Mouse (Mus musculus): Measurements from ENCODE around the gene Trpm3. TPM values are rescaled to one million over a fixed set of nuclear protein-coding genes. Genes with fewer than 3 reads are reported as not detected.

The Trpm3 gene
- polyA plus RNA-seq, 1 experiment from 2014 or later = 3.9 TPM

GRCm38 (mm10) chr19:22803396-22803795 lies 664.5 kb downstream of the Trpm3 start:
- H3K27me3 ChIP-seq (ENCODE audit: control insufficient read depth, insufficient read depth, low read length) = no peaks in the 10 kb centered on the region
- H3K36me3 ChIP-seq (ENCODE audit: control insufficient read depth, insufficient read depth, low read length) = no peaks in the 10 kb centered on the region
- H3K4me1 ChIP-seq (ENCODE audit: control insufficient read depth, insufficient read depth, low read length) = no peaks in the 10 kb centered on the region
- H3K27ac ChIP-seq (ENCODE audit: low read depth, low read length) = no peak overlapping the region
- H3K4me3 ChIP-seq (ENCODE audit: low read length) = no peak overlapping the region
- H3K9ac ChIP-seq (ENCODE audit: low read depth, low read length) = no peak overlapping the region
- no peak overlapping the region for H3K4me2 ChIP-seq (replicated peaks; ENCODE audit: low read depth, low read length)
- H3K9me3 ChIP-seq (ENCODE audit: control insufficient read depth, low read length) = no peaks in the 10 kb centered on the region
- ATAC-seq (ENCODE audit: low FRiP score, low TSS enrichment) = no peak

- Histone ChIP-seq H3K36me3 (ENCODE audit: control insufficient read depth, insufficient read depth, low read length) (no peaks in the 10 kb centered on the region), H3K27me3 (ENCODE audit: control insufficient read depth, insufficient read depth, low read length) (no peaks in the 10 kb centered on the region), H3K9ac (ENCODE audit: low read depth, low read length) (no peak overlapping the region), H3K27ac (ENCODE audit: low read depth, low read length) (no peak overlapping the region), H3K4me3 (ENCODE audit: low read length) (no peak overlapping the region), H3K4me1 (ENCODE audit: control insufficient read depth, insufficient read depth, low read length) (no peaks in the 10 kb centered on the region), H3K4me2 (replicated peaks; ENCODE audit: low read depth, low read length) (no peak overlapping the region), H3K9me3 (ENCODE audit: control insufficient read depth, low read length) (no peaks in the 10 kb centered on the region)
- no peak for ATAC-seq (ENCODE audit: low FRiP score, low TSS enrichment)
- WGBS = 85% methylated on average over 2 of the region's 2 CpGs
These were observed 665.5 kb downstream of the Trpm3 start for GRCm38 (mm10) chr19:22804311-22804710.

GRCm38 (mm10) chr19:22810247-22810646 lies 671.4 kb downstream of the Trpm3 start:
- Histone ChIP-seq H3K4me3 (ENCODE audit: low read length) (no peak overlapping the region), H3K36me3 (ENCODE audit: control insufficient read depth, insufficient read depth, low read length) (no peaks in the 10 kb centered on the region), H3K27me3 (ENCODE audit: control insufficient read depth, insufficient read depth, low read length) (no peaks in the 10 kb centered on the region), H3K4me1 (ENCODE audit: control insufficient read depth, insufficient read depth, low read length) (no peaks in the 10 kb centered on the region), H3K4me2 (replicated peaks; ENCODE audit: low read depth, low read length) (no peak overlapping the region), H3K9me3 (ENCODE audit: control insufficient read depth, low read length) (no peaks in the 10 kb centered on the region), H3K27ac (ENCODE audit: low read depth, low read length) (no peak overlapping the region), H3K9ac (ENCODE audit: low read depth, low read length) (no peak overlapping the region)
- no peak for ATAC-seq (ENCODE audit: low FRiP score, low TSS enrichment)
- WGBS = 86% methylated on average over 3 of the region's 3 CpGs

- H3K36me3 ChIP-seq (ENCODE audit: control insufficient read depth, insufficient read depth, low read length) = no peaks in the 10 kb centered on the region
- H3K27ac ChIP-seq (ENCODE audit: low read depth, low read length) = no peak overlapping the region
- no peaks in the 10 kb centered on the region for H3K9me3 ChIP-seq (ENCODE audit: control insufficient read depth, low read length)
- H3K4me2 ChIP-seq (replicated peaks; ENCODE audit: low read depth, low read length) = no peak overlapping the region
- H3K27me3 ChIP-seq (ENCODE audit: control insufficient read depth, insufficient read depth, low read length) = no peaks in the 10 kb centered on the region
- no peak for ATAC-seq (ENCODE audit: low FRiP score, low TSS enrichment)
- no peak overlapping the region for H3K9ac ChIP-seq (ENCODE audit: low read depth, low read length)
- H3K4me3 ChIP-seq (ENCODE audit: low read length) = no peak overlapping the region
- no peaks in the 10 kb centered on the region for H3K4me1 ChIP-seq (ENCODE audit: control insufficient read depth, insufficient read depth, low read length)
- WGBS = 89% methylated on average over 8 of the region's 8 CpGs
These were observed 682.9 kb downstream of the Trpm3 start for GRCm38 (mm10) chr19:22821741-22822140.

GRCm38 (mm10) chr19:22823491-22823981 lies 684.7 kb downstream of the Trpm3 start:
- no peaks in the 10 kb centered on the region for H3K9me3 ChIP-seq (ENCODE audit: control insufficient read depth, low read length)
- H3K36me3 ChIP-seq (ENCODE audit: control insufficient read depth, insufficient read depth, low read length) = no peaks in the 10 kb centered on the region
- no peaks in the 10 kb centered on the region for H3K4me1 ChIP-seq (ENCODE audit: control insufficient read depth, insufficient read depth, low read length)
- no peaks in the 10 kb centered on the region for H3K27me3 ChIP-seq (ENCODE audit: control insufficient read depth, insufficient read depth, low read length)
- no peak overlapping the region for H3K27ac ChIP-seq (ENCODE audit: low read depth, low read length)
- no peak for ATAC-seq (ENCODE audit: low FRiP score, low TSS enrichment)
- no peak overlapping the region for H3K4me3 ChIP-seq (ENCODE audit: low read length)
- WGBS = 79% methylated on average over 9 of the region's 9 CpGs
- H3K9ac ChIP-seq (ENCODE audit: low read depth, low read length) = no peak overlapping the region
- H3K4me2 ChIP-seq (replicated peaks; ENCODE audit: low read depth, low read length) = no peak overlapping the region

- Histone ChIP-seq H3K4me2 (replicated peaks; ENCODE audit: low read depth, low read length) (no peak overlapping the region), H3K9me3 (ENCODE audit: control insufficient read depth, low read length) (no peaks in the 10 kb centered on the region; the same call in 1 of the 2 replicates), H3K9ac (ENCODE audit: low read depth, low read length) (no peak overlapping the region), H3K27ac (ENCODE audit: low read depth, low read length) (no peak overlapping the region), H3K27me3 (ENCODE audit: control insufficient read depth, insufficient read depth, low read length) (no peaks in the 10 kb centered on the region), H3K4me3 (ENCODE audit: low read length) (no peak overlapping the region), H3K36me3 (ENCODE audit: control insufficient read depth, insufficient read depth, low read length) (no peaks in the 10 kb centered on the region), H3K4me1 (ENCODE audit: control insufficient read depth, insufficient read depth, low read length) (no peaks in the 10 kb centered on the region)
- 0 out of 2 replicates have a peak, but pooled peaks have one; percentile 39 for ATAC-seq (ENCODE audit: low FRiP score, low TSS enrichment)
- WGBS = 19% methylated on average over 1 of the region's 1 CpGs
These were observed 687.0 kb downstream of the Trpm3 start for GRCm38 (mm10) chr19:22825812-22826211.

GRCm38 (mm10) chr19:22828198-22828742 lies 689.4 kb downstream of the Trpm3 start:
- Histone ChIP-seq H3K9ac (ENCODE audit: low read depth, low read length) (no peak overlapping the region), H3K4me1 (ENCODE audit: control insufficient read depth, insufficient read depth, low read length) (no peaks in the 10 kb centered on the region), H3K4me3 (ENCODE audit: low read length) (no peak overlapping the region), H3K27me3 (ENCODE audit: control insufficient read depth, insufficient read depth, low read length) (no peaks in the 10 kb centered on the region), H3K27ac (ENCODE audit: low read depth, low read length) (no peak overlapping the region), H3K9me3 (ENCODE audit: control insufficient read depth, low read length) (no peaks in the 10 kb centered on the region; the same call in 1 of the 2 replicates), H3K36me3 (ENCODE audit: control insufficient read depth, insufficient read depth, low read length) (no peaks in the 10 kb centered on the region), H3K4me2 (replicated peaks; ENCODE audit: low read depth, low read length) (no peak overlapping the region)
- 90% methylated on average over 2 of the region's 2 CpGs for WGBS
- no peak for ATAC-seq (ENCODE audit: low FRiP score, low TSS enrichment)

GRCm38 (mm10) chr19:22841081-22842040 lies 702.5 kb downstream of the Trpm3 start:
- Histone ChIP-seq H3K4me2 (replicated peaks; ENCODE audit: low read depth, low read length) (no peak overlapping the region), H3K27me3 (ENCODE audit: control insufficient read depth, insufficient read depth, low read length) (no peaks in the 10 kb centered on the region), H3K9me3 (ENCODE audit: control insufficient read depth, low read length) (no peaks in the 10 kb centered on the region), H3K4me1 (ENCODE audit: control insufficient read depth, insufficient read depth, low read length) (no peaks in the 10 kb centered on the region), H3K36me3 (ENCODE audit: control insufficient read depth, insufficient read depth, low read length) (no peaks in the 10 kb centered on the region), H3K4me3 (ENCODE audit: low read length) (no peak overlapping the region), H3K9ac (ENCODE audit: low read depth, low read length) (no peak overlapping the region), H3K27ac (ENCODE audit: low read depth, low read length) (no peak overlapping the region)
- no peak for ATAC-seq (ENCODE audit: low FRiP score, low TSS enrichment)
- 78% methylated on average over 6 of the region's 6 CpGs for WGBS

- Histone ChIP-seq H3K36me3 (ENCODE audit: control insufficient read depth, insufficient read depth, low read length) (no peaks in the 10 kb centered on the region), H3K27ac (ENCODE audit: low read depth, low read length) (no peak overlapping the region), H3K4me2 (replicated peaks; ENCODE audit: low read depth, low read length) (no peak overlapping the region), H3K4me3 (ENCODE audit: low read length) (no peak overlapping the region), H3K9me3 (ENCODE audit: control insufficient read depth, low read length) (no peaks in the 10 kb centered on the region), H3K27me3 (ENCODE audit: control insufficient read depth, insufficient read depth, low read length) (no peaks in the 10 kb centered on the region), H3K9ac (ENCODE audit: low read depth, low read length) (no peak overlapping the region), H3K4me1 (ENCODE audit: control insufficient read depth, insufficient read depth, low read length) (no peaks in the 10 kb centered on the region)
- WGBS = 93% methylated on average over 2 of the region's 2 CpGs
- ATAC-seq (ENCODE audit: low FRiP score, low TSS enrichment) = no peak
These were observed 703.9 kb downstream of the Trpm3 start for GRCm38 (mm10) chr19:22842697-22843096.

All from kidney, embryonic 14.5 days (tissue).